Mouse (Mus musculus) urinary bladder, postnatal 36 days (tissue): Measurements from ENCODE around the gene Msh5.
A peak's percentile ranks its signal among the peaks of the same experiment; 100 is the strongest.
"Not testable (repeated sequence)": the region's sequence is repeated elsewhere in the genome, so short reads cannot be mapped to it uniquely, and the experiment has no call there.

Experiments
- DNase-seq, 2 experiments: peaks; one replicate each; pipeline ENCODE4 v3.0.0; 2022; ENCODE audit warnings: low spot score in 2 of 2, mixed read lengths in 1 of 2

Msh5 gene

GRCm38 (mm10) chr17:35023756-35024155 lies 22.8 kb downstream of the Msh5 start:
- DNase-seq: no peak

- no peak for DNase-seq
These were observed 23.3 kb downstream of the Msh5 start for GRCm38 (mm10) chr17:35023221-35023620.

GRCm38 (mm10) chr17:35022541-35023060 lies 23.9 kb downstream of the Msh5 start:
- DNase-seq: no peak

GRCm38 (mm10) chr17:35021842-35022477 lies 24.6 kb downstream of the Msh5 start:
- no peak for DNase-seq

- DNase-seq: peak; percentile 75 to 87
These were observed 25.3 kb downstream of the Msh5 start for GRCm38 (mm10) chr17:35021163-35021808.

- no peak for DNase-seq
These were observed 26.0 kb downstream of the Msh5 start for GRCm38 (mm10) chr17:35020551-35020950.

- no peak for DNase-seq
These were observed 26.7 kb downstream of the Msh5 start for GRCm38 (mm10) chr17:35019894-35020293.

- no peak for DNase-seq
These were observed 28.4 kb downstream of the Msh5 start for GRCm38 (mm10) chr17:35018171-35018570.

- DNase-seq: no peak
These were observed 28.9 kb downstream of the Msh5 start for GRCm38 (mm10) chr17:35017706-35018030.

GRCm38 (mm10) chr17:35016791-35017705 lies 29.5 kb downstream of the Msh5 start:
- DNase-seq: no peak

- peak; percentile 52 to 75 for DNase-seq
These were observed 30.2 kb downstream of the Msh5 start, which contains the start of gene Vwa7 for GRCm38 (mm10) chr17:35016376-35016775. Vwa7 (plus strand) TSS chr17:35016579.

GRCm38 (mm10) chr17:35015296-35015695 lies 31.2 kb downstream of the Msh5 start:
- DNase-seq: no peak

- no peak for DNase-seq
These were observed 33.3 kb downstream of the Msh5 start for GRCm38 (mm10) chr17:35013221-35013620.

GRCm38 (mm10) chr17:35012430-35012829 lies 34.1 kb downstream of the Msh5 start:
- no peak for DNase-seq

- no peak for DNase-seq
These were observed 35.1 kb downstream of the Msh5 start for GRCm38 (mm10) chr17:35011440-35011839.

- DNase-seq: no peak
These were observed 37.0 kb downstream of the Msh5 start for GRCm38 (mm10) chr17:35009586-35009985.

GRCm38 (mm10) chr17:35007387-35007991 lies 39.1 kb downstream of the Msh5 start:
- DNase-seq: no peak

- DNase-seq: not testable (repeated sequence)
These were observed 40.6 kb downstream of the Msh5 start for GRCm38 (mm10) chr17:35005902-35006301.

- no peak for DNase-seq
These were observed 41.4 kb downstream of the Msh5 start for GRCm38 (mm10) chr17:35005158-35005557.

GRCm38 (mm10) chr17:35004075-35004717 lies 42.3 kb downstream of the Msh5 start:
- DNase-seq: no peak
